Mouse (Mus musculus) kidney, adult 2 months (tissue): ENCODE data around the gene Krt5. TPM values are rescaled to one million over a fixed set of nuclear protein-coding genes. Genes with fewer than 3 reads are reported as not detected.
"Not testable (repeated sequence)": the region's sequence is repeated elsewhere in the genome, so short reads cannot be mapped to it uniquely, and the experiment has no call there.

ENCODE experiments used
- DNase-seq: peaks from one replicate; pipeline ENCODE4 v3.0.0; 2021
- H3K27ac ChIP-seq: fragments of 200-500 bp; 2 replicates; pipeline ENCODE4 v1.5.1; 2012; ENCODE audit warnings: low read depth, low read length, control low read depth, inconsistent platforms; ENCODE audit not compliant: insufficient read depth
- H3K27me3 ChIP-seq: fragments of 200-500 bp; replicated peaks from 2 replicates; pipeline ENCODE4 v1.6.1; 2012; ENCODE audit warnings: mild to moderate bottlenecking, moderate library complexity, low read length, inconsistent platforms; ENCODE audit not compliant: control insufficient read depth, insufficient read depth
- H3K36me3 ChIP-seq: fragments of 200-500 bp; 2 replicates; pipeline ENCODE4 v1.6.1; 2012; ENCODE audit warnings: mild to moderate bottlenecking, moderate library complexity, low read length, inconsistent platforms; ENCODE audit not compliant: control insufficient read depth, insufficient read depth
- H3K4me1 ChIP-seq: fragments of 200-500 bp; 2 replicates; pipeline ENCODE4 v1.6.1; 2011; ENCODE audit warnings: low read length; ENCODE audit not compliant: control insufficient read depth, insufficient read depth
- H3K4me3 ChIP-seq: fragments of 200-500 bp; 2 replicates; pipeline ENCODE4 v1.5.1; 2011; ENCODE audit warnings: mild to moderate bottlenecking, low read depth, low read length, control low read depth; ENCODE audit not compliant: insufficient read depth
- CTCF ChIP-seq: fragments of 200-500 bp; conservative IDR thresholded peaks from 2 replicates; pipeline ENCODE4 v1.5.1; 2011; ENCODE audit warnings: low read depth, mild to moderate bottlenecking, control low read depth, low read length, moderate library complexity, mixed read lengths; ENCODE audit not compliant: insufficient read depth, insufficient read length
- POLR2A ChIP-seq: fragments of 200-500 bp; IDR thresholded peaks from one replicate; pipeline ENCODE4 v1.6.1; 2011; ENCODE audit warnings: low read depth, low read length, control low read depth
- WGBS: fragments of 180-500 bp; shearing (Covaris S2); methylation state at CpG from one replicate; pipeline ENCODE4 v1.1.7; 2018; 5-methylcytosine and 5-hydroxymethylcytosine counted together
- polyA plus RNA-seq: library from polyadenylated mRNA; depleted of rRNA; stranded (reverse); fragments of >200 nt; gene quantifications from 2 replicates; pipeline ENCODE4 v1.2.3, GENCODE M21; 2012; rRNA removed

Gene Krt5
- polyA plus RNA-seq, 1 experiment = 2.6 TPM

DNA sequence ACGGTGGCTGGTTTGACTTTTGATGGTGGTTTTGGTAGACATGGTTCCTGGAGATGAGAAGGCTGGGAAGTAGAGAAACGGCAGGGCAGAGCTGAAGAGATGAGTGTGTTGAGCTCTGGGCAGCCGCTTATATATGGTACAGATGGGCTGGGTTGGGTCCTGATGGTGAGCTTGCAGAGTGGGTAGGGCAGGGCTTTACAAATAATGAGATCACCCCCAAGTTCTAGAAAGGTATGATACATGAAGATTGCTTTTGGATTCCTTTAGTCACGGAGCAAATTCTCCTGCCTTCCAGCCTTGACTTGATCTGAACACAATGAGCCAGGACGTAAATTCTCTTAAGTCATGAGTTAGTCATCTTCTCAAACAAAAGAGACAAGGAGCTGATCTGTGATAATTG is 18.5 kb downstream of the Krt5 start, which contains the start of gene Krt6a:
Gene Krt6a (minus strand): TSS at position 101 of the 400 bp plus-strand sequence.
- H3K36me3 ChIP-seq = no peaks in the 10 kb centered on the region
- no peaks in the 10 kb centered on the region for H3K4me1 ChIP-seq
- DNase-seq = no peak
- H3K4me3 ChIP-seq = no peak within 1 kb of the TSS
- 85% methylated on average over 5 of the region's 5 CpGs for WGBS
- H3K27ac ChIP-seq = no peak within 1 kb of the TSS
- H3K27me3 ChIP-seq = no peaks in the 10 kb centered on the region
- TF ChIP-seq POLR2A (no peak), CTCF (no peak)

GRCm38 (mm10) chr15:101690460-101690859 is 22.2 kb downstream of the Krt5 start:
- H3K27me3 ChIP-seq, DNase-seq, H3K4me1 ChIP-seq, H3K4me3 ChIP-seq, H3K27ac ChIP-seq, H3K36me3 ChIP-seq: not testable (repeated sequence)
- WGBS = 45% methylated on average over 5 of the region's 5 CpGs

DNA sequence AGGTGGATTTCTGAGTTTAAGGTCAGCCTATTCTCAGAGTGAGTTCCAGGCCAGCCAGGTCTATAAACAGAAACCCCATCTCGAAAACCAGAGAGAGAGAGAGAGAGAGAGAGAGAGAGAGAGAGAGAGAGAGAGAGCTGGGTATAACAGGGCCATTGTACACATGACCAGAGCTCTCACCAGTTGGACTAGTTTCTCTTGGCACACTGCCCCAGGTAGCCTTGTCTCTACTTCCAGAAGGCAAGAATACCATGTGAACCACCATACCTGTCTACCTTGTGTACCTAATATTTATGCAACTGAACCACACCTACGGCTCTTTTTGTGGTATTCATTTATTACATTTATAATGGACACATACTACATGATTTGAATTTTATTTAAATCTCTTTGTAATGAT is 24.5 kb downstream of the Krt5 start:
- no peak for DNase-seq
- H3K36me3 ChIP-seq = no peaks in the 10 kb centered on the region
- TF ChIP-seq POLR2A = no peak
- no peak for TF ChIP-seq CTCF
- H3K27ac ChIP-seq = no peak overlapping the region
- no peaks in the 10 kb centered on the region for H3K4me1 ChIP-seq
- 74% methylated on average over 2 of the region's 2 CpGs for WGBS
- no peak overlapping the region for H3K4me3 ChIP-seq
- H3K27me3 ChIP-seq = no peaks in the 10 kb centered on the region; the same call in 1 of the 2 replicates

GRCm38 (mm10) chr15:101680187-101680586 is 32.5 kb downstream of the Krt5 start, which contains the start of gene Krt6b:
Gene Krt6b (minus strand): TSS chr15:101680287.
- H3K27me3 ChIP-seq = no peaks in the 10 kb centered on the region
- no peaks in the 10 kb centered on the region for H3K36me3 ChIP-seq
- TF ChIP-seq POLR2A (no peak), CTCF (no peak)
- H3K4me3 ChIP-seq = no peak within 1 kb of the TSS
- 94% methylated on average over 2 of the region's 2 CpGs for WGBS
- no peak for DNase-seq
- H3K27ac ChIP-seq = no peak within 1 kb of the TSS
- no peaks in the 10 kb centered on the region for H3K4me1 ChIP-seq

- no peak overlapping the region for H3K4me3 ChIP-seq
- DNase-seq = no peak
- TF ChIP-seq POLR2A (no peak), CTCF (no peak)
- H3K27ac ChIP-seq = no peak overlapping the region
- WGBS = 70% methylated on average over 1 of the region's 1 CpGs
- no peaks in the 10 kb centered on the region for H3K4me1 ChIP-seq
- H3K27me3 ChIP-seq = no peaks in the 10 kb centered on the region
- H3K36me3 ChIP-seq = no peaks in the 10 kb centered on the region
These were observed 36.7 kb downstream of the Krt5 start for GRCm38 (mm10) chr15:101675978-101676377.

Other genes starting within 250 kb of the Krt5 start
- not detected in 2 replicates for gene Krt81, start 249.1 kb downstream of the Krt5 start, polyA plus RNA-seq
- gene Krt86, start 239.4 kb downstream of the Krt5 start, polyA plus RNA-seq = not detected in 2 replicates
- 0.08 TPM in 1 of 2 replicates, not detected in the other for gene Krt83, start 221.4 kb downstream of the Krt5 start, polyA plus RNA-seq
- gene Gm49425, start 195.6 kb downstream of the Krt5 start, polyA plus RNA-seq = not detected in 2 replicates
- not detected in 2 replicates for gene Krt84, start 180.1 kb downstream of the Krt5 start, polyA plus RNA-seq
- not detected in 2 replicates for gene Krt82, start 162.2 kb downstream of the Krt5 start, polyA plus RNA-seq
- gene Krt90, start 149.9 kb downstream of the Krt5 start, polyA plus RNA-seq = not detected in 2 replicates
- gene Krt75, start 139.0 kb downstream of the Krt5 start, polyA plus RNA-seq = not detected in 2 replicates
- not detected in 2 replicates for gene Gm5414, start 84.7 kb downstream of the Krt5 start, polyA plus RNA-seq
- not detected in 2 replicates for gene Gm5478, start 65.5 kb downstream of the Krt5 start, polyA plus RNA-seq
- not detected in 2 replicates for gene Krt6b, start 32.6 kb downstream of the Krt5 start, polyA plus RNA-seq
- gene Krt6a, start 18.6 kb downstream of the Krt5 start, polyA plus RNA-seq = not detected in 2 replicates
- gene Krt71, start 30.2 kb upstream of the Krt5 start, polyA plus RNA-seq = not detected in 2 replicates
- gene Krt72, start 73.6 kb upstream of the Krt5 start, polyA plus RNA-seq = not detected in 2 replicates
- not detected in 2 replicates for gene Krt73, start 89.4 kb upstream of the Krt5 start, polyA plus RNA-seq
- gene Krt2, start 105.3 kb upstream of the Krt5 start, polyA plus RNA-seq = not detected in 2 replicates
- 0.05 and 0.11 TPM in 2 replicates for gene Krt1, start 137.9 kb upstream of the Krt5 start, polyA plus RNA-seq
- gene Krt77, start 156.8 kb upstream of the Krt5 start, polyA plus RNA-seq = not detected in 2 replicates
- not detected in 2 replicates for gene Krt76, start 180.0 kb upstream of the Krt5 start, polyA plus RNA-seq
- 0.18 TPM in 1 of 2 replicates, not detected in the other for gene Krt4, start 211.8 kb upstream of the Krt5 start, polyA plus RNA-seq
- gene Krt79, start 227.4 kb upstream of the Krt5 start, polyA plus RNA-seq = 0.33 and 0.37 TPM in 2 replicates
- 0.02 TPM in 1 of 2 replicates, not detected in the other for gene Krt78, start 241.4 kb upstream of the Krt5 start, polyA plus RNA-seq